Mouse (Mus musculus) kidney, postnatal 36 days (tissue): ENCODE measurements around the gene Aga.
"Not testable (repeated sequence)": the region's sequence is repeated elsewhere in the genome, so short reads cannot be mapped to it uniquely, and the experiment has no call there.

Experiments used
- DNase-seq, 2 experiments: peaks; one replicate each; pipeline ENCODE4 v3.0.0; 2021 to 2022; ENCODE audit warnings: mixed read lengths in 2 of 2

Aga gene

GRCm38 (mm10) chr8:53511551-53512127, at the start of gene Aga:
Aga (plus strand) TSS chr8:53511727.
- DNase-seq: peak; percentile 94 to 95

- no peak for DNase-seq
These were observed 22.5 kb upstream of the Aga start for GRCm38 (mm10) chr8:53489063-53489462.

- no peak for DNase-seq
These were observed 15.3 kb upstream of the Aga start for GRCm38 (mm10) chr8:53496216-53496615.

- DNase-seq: no peak
These were observed 14.6 kb upstream of the Aga start for GRCm38 (mm10) chr8:53496885-53497326.

GRCm38 (mm10) chr8:53538049-53538448, 26.5 kb downstream of the Aga start:
- not testable (repeated sequence) for DNase-seq

GRCm38 (mm10) chr8:53539585-53539984, 28.1 kb downstream of the Aga start:
- DNase-seq: no peak

- no peak for DNase-seq
These were observed 51.0 kb downstream of the Aga start for GRCm38 (mm10) chr8:53562441-53563040.

- DNase-seq: no peak
These were observed 54.7 kb downstream of the Aga start for GRCm38 (mm10) chr8:53566223-53566622.
